Mouse (Mus musculus) kidney, postnatal 0 days (tissue): ENCODE data around the gene Abhd14a. TPM values are rescaled to one million over a fixed set of nuclear protein-coding genes. Genes with fewer than 3 reads are reported as not detected.
A peak's percentile ranks its signal among the peaks of the same experiment; 100 is the strongest.

Experiments used
- ATAC-seq: fragments of 200-750 bp; cut with Nextera tagmentation; replicated peaks from 2 replicates; pipeline ENCODE4 v1.8.0; 2017; ENCODE audit warnings: low read depth, moderate number of reproducible peaks, moderate TSS enrichment, moderate library complexity; ENCODE audit not compliant: low FRiP score
- DNase-seq: peaks from one replicate; pipeline ENCODE4 v3.0.0-alpha.2; 2016; ENCODE audit warnings: low spot score
- H3K27ac ChIP-seq: fragments of 300-500 bp; sonication (generic); 2 replicates; pipeline ENCODE4 v1.5.1; 2014; ENCODE audit warnings: mild to moderate bottlenecking
- H3K27me3 ChIP-seq: fragments of 300-500 bp; sonication (generic); 2 replicates; pipeline ENCODE4 v1.6.1; 2014; ENCODE audit warnings: low read length, mixed read lengths; ENCODE audit not compliant: insufficient read depth
- H3K36me3 ChIP-seq: fragments of 300-500 bp; sonication (generic); 2 replicates; pipeline ENCODE4 v1.6.1; 2014; ENCODE audit warnings: low read length, mixed read lengths; ENCODE audit not compliant: insufficient read depth
- H3K4me1 ChIP-seq: fragments of 300-500 bp; sonication (generic); replicated peaks from 2 replicates; pipeline ENCODE4 v1.6.1; 2014; ENCODE audit warnings: antibody characterized with exemption, low read length, mixed read lengths; ENCODE audit not compliant: insufficient read depth
- H3K4me2 ChIP-seq: fragments of 300-500 bp; sonication (generic); 2 replicates; pipeline ENCODE4 v1.6.1; 2014; ENCODE audit warnings: mild to moderate bottlenecking, low read length, moderate library complexity, mixed read lengths
- H3K4me3 ChIP-seq: fragments of 300-500 bp; sonication (generic); replicated peaks from 2 replicates; pipeline ENCODE4 v1.5.1; 2014; ENCODE audit warnings: low read depth, low read length
- H3K9ac ChIP-seq: fragments of 300-500 bp; sonication (generic); 2 replicates; pipeline ENCODE4 v1.6.1; 2014; ENCODE audit warnings: low read depth, low read length
- H3K9me3 ChIP-seq: fragments of 300-500 bp; sonication (generic); replicated peaks from 2 replicates; pipeline ENCODE4 v1.6.1; 2016; ENCODE audit warnings: low read length, inconsistent platforms, mixed read lengths
- CTCF ChIP-seq: IDR thresholded peaks from 2 replicates; pipeline ENCODE4 v1.5.1; 2016; ENCODE audit warnings: antibody characterized with exemption, low read depth, mild to moderate bottlenecking, moderate library complexity
- WGBS: fragments of 180-500 bp; shearing (Covaris S2); extraction: QIAGEN DNeasy Blood & Tissue Kit; methylation state at CpG from one replicate; pipeline ENCODE4 v1.1.7; 2014; 5-methylcytosine and 5-hydroxymethylcytosine counted together
- polyA plus RNA-seq: library from polyadenylated mRNA; unstranded; fragments of >200 nt; fragmentation: Nextera tagmentation; extraction: Ambion mirVana; gene quantifications from 2 replicates; pipeline ENCODE4 v1.2.1, GENCODE M21; 2015

Gene Abhd14a
- polyA plus RNA-seq, 1 experiment from 2014 or later = 57.0 TPM

- ATAC-seq = peak; percentile 31
- H3K27ac ChIP-seq = no peak overlapping the region
- 15% methylated on average over 29 of the region's 29 CpGs for WGBS
These were observed 29.4 kb downstream of the Abhd14a start for GRCm38 (mm10) chr9:106417841-106418625.

DNA sequence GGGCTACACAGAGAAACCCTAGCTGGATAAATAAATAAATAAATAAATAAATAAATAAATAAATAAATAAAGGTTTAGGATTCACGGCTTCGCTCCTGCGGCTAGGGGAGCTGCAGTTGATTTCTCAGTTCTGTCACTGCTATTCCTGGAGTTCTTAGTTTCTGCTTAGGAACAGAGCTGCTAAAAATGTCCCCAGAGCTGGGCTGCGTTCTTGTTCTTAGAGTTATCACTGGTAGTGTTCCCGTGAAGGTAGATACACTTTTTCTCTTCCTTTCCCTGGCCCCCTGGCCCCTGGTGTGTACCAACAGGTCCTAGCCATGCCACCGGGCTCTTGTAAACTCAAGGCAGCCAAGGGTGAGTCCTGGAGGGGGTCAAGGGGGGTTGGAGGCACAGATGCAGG, 30.7 kb downstream of the Abhd14a start:
- H3K4me2 ChIP-seq = no peak overlapping the region
- H3K4me1 ChIP-seq = peaks cover 32% of the 10 kb centered on the region
- no peak overlapping the region for H3K4me3 ChIP-seq
- WGBS = 86% methylated on average over 6 of the region's 6 CpGs
- H3K9ac ChIP-seq = no peak overlapping the region
- no peak overlapping the region for H3K27ac ChIP-seq
- ATAC-seq (no peak), DNase-seq (no peak)
- H3K9me3 ChIP-seq = no peaks in the 10 kb centered on the region
- no peak for TF ChIP-seq CTCF
- H3K27me3 ChIP-seq = no peaks in the 10 kb centered on the region
- no peaks in the 10 kb centered on the region for H3K36me3 ChIP-seq

More at GRCm38 (mm10) chr9:106417841-106418625, 29.4 kb downstream of the Abhd14a start:
- peak overlapping the region; percentile 53 for H3K4me2 ChIP-seq
- H3K27me3 ChIP-seq = no peaks in the 10 kb centered on the region
- H3K9ac ChIP-seq = no peak overlapping the region
- DNase-seq = peak; percentile 94
- no peak overlapping the region for H3K4me3 ChIP-seq
- H3K36me3 ChIP-seq = no peaks in the 10 kb centered on the region
- peak; percentile 63 for TF ChIP-seq CTCF
- H3K9me3 ChIP-seq = no peaks in the 10 kb centered on the region
- H3K4me1 ChIP-seq = peaks cover 32% of the 10 kb centered on the region

- TF ChIP-seq CTCF = no peak
- 56% methylated on average over 5 of the region's 5 CpGs for WGBS
- H3K36me3 ChIP-seq = no peaks in the 10 kb centered on the region
- peaks cover 14% of the 10 kb centered on the region; the same call in 1 of the 2 replicates for H3K4me1 ChIP-seq
- no peak overlapping the region for H3K4me2 ChIP-seq
- H3K4me3 ChIP-seq = no peak overlapping the region
- no peak overlapping the region for H3K9ac ChIP-seq
- no peaks in the 10 kb centered on the region for H3K9me3 ChIP-seq
- H3K27me3 ChIP-seq = no peaks in the 10 kb centered on the region
- no peak overlapping the region for H3K27ac ChIP-seq
- DNase-seq = peak; percentile 66
- ATAC-seq = no peak; the same call in 1 of the 2 replicates
These were observed 33.9 kb downstream of the Abhd14a start for GRCm38 (mm10) chr9:106413606-106414005.

GRCm38 (mm10) chr9:106412210-106412609, 35.3 kb downstream of the Abhd14a start:
- Histone ChIP-seq H3K4me1 (0 out of 2 replicates have a peak, but pooled peaks cover under 1% of the 10 kb centered on the region), H3K9me3 (no peaks in the 10 kb centered on the region), H3K4me3 (no peak overlapping the region), H3K4me2 (no peak overlapping the region), H3K9ac (no peak overlapping the region), H3K27ac (no peak overlapping the region), H3K27me3 (no peaks in the 10 kb centered on the region), H3K36me3 (no peaks in the 10 kb centered on the region)
- TF ChIP-seq CTCF = no peak
- 46% methylated on average over 3 of the region's 3 CpGs for WGBS
- no peak for DNase-seq
- no peak for ATAC-seq

DNA sequence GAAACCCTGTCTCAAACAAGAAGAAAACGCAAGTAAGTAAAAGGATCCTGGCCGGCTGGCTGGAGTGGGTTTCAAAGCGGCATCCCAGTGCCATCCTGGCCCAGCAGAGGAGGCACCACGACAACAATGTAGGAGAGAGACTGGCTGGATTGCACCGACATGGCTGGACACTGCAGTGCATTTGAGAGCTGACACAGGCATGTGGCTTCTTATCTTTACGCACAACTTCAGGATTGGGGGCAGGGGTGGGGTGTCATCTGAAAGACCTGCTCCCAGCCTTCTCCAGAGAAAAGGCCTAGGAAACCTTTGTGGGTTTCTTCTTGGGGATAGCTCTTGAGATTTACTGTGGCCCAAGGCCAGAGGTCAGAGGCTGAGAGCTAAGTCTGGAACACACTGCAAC, 35.7 kb downstream of the Abhd14a start:
- ATAC-seq = no peak
- Histone ChIP-seq H3K27ac (no peak overlapping the region), H3K4me1 (peaks cover 3% of the 10 kb centered on the region), H3K9me3 (no peaks in the 10 kb centered on the region), H3K4me2 (no peak overlapping the region), H3K36me3 (no peaks in the 10 kb centered on the region), H3K9ac (no peak overlapping the region), H3K27me3 (no peaks in the 10 kb centered on the region), H3K4me3 (no peak overlapping the region)
- TF ChIP-seq CTCF = no peak
- 41% methylated on average over 6 of the region's 6 CpGs for WGBS
- DNase-seq = no peak

- ATAC-seq = no peak
- 65% methylated on average over 9 of the region's 9 CpGs for WGBS
- H3K36me3 ChIP-seq = no peaks in the 10 kb centered on the region
- no peaks in the 10 kb centered on the region for H3K9me3 ChIP-seq
- no peak for TF ChIP-seq CTCF
- peaks cover 9% of the 10 kb centered on the region for H3K4me1 ChIP-seq
- no peak overlapping the region for H3K27ac ChIP-seq
- H3K9ac ChIP-seq = no peak overlapping the region
- no peak overlapping the region for H3K4me2 ChIP-seq
- H3K27me3 ChIP-seq = no peaks in the 10 kb centered on the region
- DNase-seq = no peak
- no peak overlapping the region for H3K4me3 ChIP-seq
These were observed 36.3 kb downstream of the Abhd14a start for GRCm38 (mm10) chr9:106411091-106411594.
